Mouse (Mus musculus) brain, embryonic 14.5 days (tissue): ENCODE results near the gene Krtap5-5.

Experiments
- CTCF ChIP-seq: fragments of 200-500 bp; IDR thresholded peaks from 2 replicates; pipeline ENCODE4 v1.5.1; 2012; ENCODE audit warnings: inconsistent platforms, mild to moderate bottlenecking, moderate library complexity, borderline replicate concordance; ENCODE audit not compliant: insufficient read depth, insufficient read length; ENCODE audit errors: extremely low read depth
- POLR2A ChIP-seq: fragments of 200-500 bp; IDR thresholded peaks from 2 replicates; pipeline ENCODE4 v1.6.1; 2012; ENCODE audit warnings: mild to moderate bottlenecking, inconsistent platforms, borderline replicate concordance; ENCODE audit not compliant: poor library complexity, insufficient read depth, insufficient read length, severe bottlenecking; ENCODE audit errors: extremely low read depth

- TF ChIP-seq CTCF: no peak
- no peak for TF ChIP-seq POLR2A
Observed at GRCm38 (mm10) chr7:142181021-142181420, 48.8 kb downstream of the Krtap5-5 start.
